Mouse (Mus musculus): ENCODE measurements around the gene Slc15a3. TPM values are rescaled to one million over a fixed set of nuclear protein-coding genes. Genes with fewer than 3 reads are reported as not detected.

The Slc15a3 gene
- 0.42 and 0.92 TPM in 2 replicates for polyA plus RNA-seq (2015; fragmentation: Nextera tagmentation; extraction: Ambion mirVana)

GRCm38 (mm10) chr19:10839010-10839892 is at the start of gene Slc15a3:
Slc15a3 (plus strand) TSS chr19:10839727.
- WGBS: 74% methylated on average over 15 of the region's 15 CpGs
- H3K9ac ChIP-seq (ENCODE audit: low read length): no peak within 1 kb of the TSS
- no peaks in the 10 kb centered on the region for H3K4me1 ChIP-seq (ENCODE audit: control insufficient read depth, insufficient read depth, low read length)
- no peak within 1 kb of the TSS for H3K27ac ChIP-seq (ENCODE audit: low read length)
- no peaks in the 10 kb centered on the region for H3K9me3 ChIP-seq (replicated peaks; ENCODE audit: control insufficient read depth, low read length)
- no peak within 1 kb of the TSS for H3K4me2 ChIP-seq (ENCODE audit: low read depth, low read length)
- no peak within 1 kb of the TSS for H3K4me3 ChIP-seq (ENCODE audit: low read length)
- peaks cover 2% of the 10 kb centered on the region; the same call in 1 of the 2 replicates for H3K27me3 ChIP-seq (ENCODE audit: control insufficient read depth, insufficient read depth, low read length)
- no peak for ATAC-seq (replicated peaks; ENCODE audit: extremely low read depth, insufficient read depth, low FRiP score)
- no peaks in the 10 kb centered on the region for H3K36me3 ChIP-seq (ENCODE audit: control insufficient read depth, insufficient read depth)

GRCm38 (mm10) chr19:10790323-10790722 is 49.2 kb upstream of the Slc15a3 start:
- Histone ChIP-seq H3K9ac (ENCODE audit: low read length) (no peak overlapping the region), H3K9me3 (replicated peaks; ENCODE audit: control insufficient read depth, low read length) (no peaks in the 10 kb centered on the region), H3K4me1 (ENCODE audit: control insufficient read depth, insufficient read depth, low read length) (peaks cover 2% of the 10 kb centered on the region; the same call in 1 of the 2 replicates), H3K36me3 (ENCODE audit: control insufficient read depth, insufficient read depth) (no peaks in the 10 kb centered on the region), H3K4me3 (ENCODE audit: low read length) (no peak overlapping the region), H3K4me2 (ENCODE audit: low read depth, low read length) (no peak overlapping the region), H3K27ac (ENCODE audit: low read length) (no peak overlapping the region), H3K27me3 (ENCODE audit: control insufficient read depth, insufficient read depth, low read length) (no peaks in the 10 kb centered on the region)
- WGBS: 70% methylated on average over 9 of the region's 9 CpGs
- no peak for ATAC-seq (replicated peaks; ENCODE audit: extremely low read depth, insufficient read depth, low FRiP score)

- Histone ChIP-seq H3K36me3 (ENCODE audit: control insufficient read depth, insufficient read depth) (no peaks in the 10 kb centered on the region), H3K9ac (ENCODE audit: low read length) (no peak overlapping the region), H3K9me3 (replicated peaks; ENCODE audit: control insufficient read depth, low read length) (no peaks in the 10 kb centered on the region), H3K4me1 (ENCODE audit: control insufficient read depth, insufficient read depth, low read length) (no peaks in the 10 kb centered on the region), H3K4me2 (ENCODE audit: low read depth, low read length) (no peak overlapping the region), H3K27me3 (ENCODE audit: control insufficient read depth, insufficient read depth, low read length) (no peaks in the 10 kb centered on the region), H3K27ac (ENCODE audit: low read length) (no peak overlapping the region), H3K4me3 (ENCODE audit: low read length) (no peak overlapping the region)
- 61% methylated on average over 3 of the region's 3 CpGs for WGBS
- ATAC-seq (replicated peaks; ENCODE audit: extremely low read depth, insufficient read depth, low FRiP score): no peak
Measured at GRCm38 (mm10) chr19:10793044-10793443, 46.5 kb upstream of the Slc15a3 start.

- H3K9ac ChIP-seq (ENCODE audit: low read length): no peak overlapping the region
- no peaks in the 10 kb centered on the region for H3K9me3 ChIP-seq (replicated peaks; ENCODE audit: control insufficient read depth, low read length)
- no peak overlapping the region for H3K4me2 ChIP-seq (ENCODE audit: low read depth, low read length)
- no peak overlapping the region for H3K4me3 ChIP-seq (ENCODE audit: low read length)
- 77% methylated on average over 1 of the region's 1 CpGs for WGBS
- no peaks in the 10 kb centered on the region for H3K36me3 ChIP-seq (ENCODE audit: control insufficient read depth, insufficient read depth)
- H3K4me1 ChIP-seq (ENCODE audit: control insufficient read depth, insufficient read depth, low read length): no peaks in the 10 kb centered on the region
- no peak overlapping the region for H3K27ac ChIP-seq (ENCODE audit: low read length)
- ATAC-seq (replicated peaks; ENCODE audit: extremely low read depth, insufficient read depth, low FRiP score): no peak
- H3K27me3 ChIP-seq (ENCODE audit: control insufficient read depth, insufficient read depth, low read length): no peaks in the 10 kb centered on the region
Measured at GRCm38 (mm10) chr19:10794916-10795315, 44.6 kb upstream of the Slc15a3 start.

- Histone ChIP-seq H3K9me3 (replicated peaks; ENCODE audit: control insufficient read depth, low read length) (no peaks in the 10 kb centered on the region), H3K4me2 (ENCODE audit: low read depth, low read length) (no peak overlapping the region), H3K36me3 (ENCODE audit: control insufficient read depth, insufficient read depth) (no peaks in the 10 kb centered on the region), H3K9ac (ENCODE audit: low read length) (no peak overlapping the region), H3K27me3 (ENCODE audit: control insufficient read depth, insufficient read depth, low read length) (no peaks in the 10 kb centered on the region), H3K4me1 (ENCODE audit: control insufficient read depth, insufficient read depth, low read length) (no peaks in the 10 kb centered on the region), H3K27ac (ENCODE audit: low read length) (no peak overlapping the region), H3K4me3 (ENCODE audit: low read length) (no peak overlapping the region)
- no peak for ATAC-seq (replicated peaks; ENCODE audit: extremely low read depth, insufficient read depth, low FRiP score)
- 59% methylated on average over 10 of the region's 10 CpGs for WGBS
Measured at GRCm38 (mm10) chr19:10798576-10798975, 41.0 kb upstream of the Slc15a3 start.

GRCm38 (mm10) chr19:10799155-10799554 is 40.4 kb upstream of the Slc15a3 start:
- ATAC-seq (replicated peaks; ENCODE audit: extremely low read depth, insufficient read depth, low FRiP score): no peak
- Histone ChIP-seq H3K4me1 (ENCODE audit: control insufficient read depth, insufficient read depth, low read length) (no peaks in the 10 kb centered on the region), H3K4me3 (ENCODE audit: low read length) (no peak overlapping the region), H3K27me3 (ENCODE audit: control insufficient read depth, insufficient read depth, low read length) (no peaks in the 10 kb centered on the region), H3K4me2 (ENCODE audit: low read depth, low read length) (no peak overlapping the region), H3K27ac (ENCODE audit: low read length) (no peak overlapping the region), H3K9ac (ENCODE audit: low read length) (no peak overlapping the region), H3K9me3 (replicated peaks; ENCODE audit: control insufficient read depth, low read length) (no peaks in the 10 kb centered on the region), H3K36me3 (ENCODE audit: control insufficient read depth, insufficient read depth) (no peaks in the 10 kb centered on the region)
- 91% methylated on average over 17 of the region's 17 CpGs for WGBS

- no peaks in the 10 kb centered on the region for H3K4me1 ChIP-seq (ENCODE audit: control insufficient read depth, insufficient read depth, low read length)
- no peaks in the 10 kb centered on the region for H3K36me3 ChIP-seq (ENCODE audit: control insufficient read depth, insufficient read depth)
- no peak for ATAC-seq (replicated peaks; ENCODE audit: extremely low read depth, insufficient read depth, low FRiP score)
- H3K4me3 ChIP-seq (ENCODE audit: low read length): no peak overlapping the region
- H3K9me3 ChIP-seq (replicated peaks; ENCODE audit: control insufficient read depth, low read length): no peaks in the 10 kb centered on the region
- H3K27me3 ChIP-seq (ENCODE audit: control insufficient read depth, insufficient read depth, low read length): no peaks in the 10 kb centered on the region
- no peak overlapping the region for H3K9ac ChIP-seq (ENCODE audit: low read length)
- WGBS: 62% methylated on average over 6 of the region's 6 CpGs
- H3K27ac ChIP-seq (ENCODE audit: low read length): no peak overlapping the region
- no peak overlapping the region for H3K4me2 ChIP-seq (ENCODE audit: low read depth, low read length)
Measured at GRCm38 (mm10) chr19:10801070-10801469, 38.5 kb upstream of the Slc15a3 start.

GRCm38 (mm10) chr19:10801906-10802305 is 37.6 kb upstream of the Slc15a3 start:
- H3K9me3 ChIP-seq (replicated peaks; ENCODE audit: control insufficient read depth, low read length): no peaks in the 10 kb centered on the region
- no peak for ATAC-seq (replicated peaks; ENCODE audit: extremely low read depth, insufficient read depth, low FRiP score)
- no peak overlapping the region for H3K27ac ChIP-seq (ENCODE audit: low read length)
- H3K4me2 ChIP-seq (ENCODE audit: low read depth, low read length): no peak overlapping the region
- no peak overlapping the region for H3K9ac ChIP-seq (ENCODE audit: low read length)
- H3K4me3 ChIP-seq (ENCODE audit: low read length): no peak overlapping the region
- H3K36me3 ChIP-seq (ENCODE audit: control insufficient read depth, insufficient read depth): no peaks in the 10 kb centered on the region
- H3K4me1 ChIP-seq (ENCODE audit: control insufficient read depth, insufficient read depth, low read length): no peaks in the 10 kb centered on the region
- WGBS: 83% methylated on average over 6 of the region's 6 CpGs
- H3K27me3 ChIP-seq (ENCODE audit: control insufficient read depth, insufficient read depth, low read length): no peaks in the 10 kb centered on the region

GRCm38 (mm10) chr19:10803751-10804150 is 35.8 kb upstream of the Slc15a3 start:
- ATAC-seq (replicated peaks; ENCODE audit: extremely low read depth, insufficient read depth, low FRiP score): no peak
- Histone ChIP-seq H3K27ac (ENCODE audit: low read length) (no peak overlapping the region), H3K36me3 (ENCODE audit: control insufficient read depth, insufficient read depth) (no peaks in the 10 kb centered on the region), H3K4me3 (ENCODE audit: low read length) (no peak overlapping the region), H3K9me3 (replicated peaks; ENCODE audit: control insufficient read depth, low read length) (no peaks in the 10 kb centered on the region), H3K9ac (ENCODE audit: low read length) (no peak overlapping the region), H3K4me1 (ENCODE audit: control insufficient read depth, insufficient read depth, low read length) (no peaks in the 10 kb centered on the region), H3K4me2 (ENCODE audit: low read depth, low read length) (no peak overlapping the region), H3K27me3 (ENCODE audit: control insufficient read depth, insufficient read depth, low read length) (no peaks in the 10 kb centered on the region)
- 53% methylated on average over 5 of the region's 5 CpGs for WGBS

All from heart, embryonic 16.5 days (tissue).